ENCODE assay signal across 14 mouse cellular contexts in genomic region chr1:34478891-34479655, GRCm38 (mm10). TPM values are rescaled to one million over a fixed set of nuclear protein-coding genes. Genes with fewer than 3 reads are reported as not detected.
DNase-seq lines count a peak whose midpoint lies in the region; ATAC-seq and TF ChIP-seq lines count a peak whose summit lies in the region.
"Had no signal": no experiment of that assay in that cellular context is flagged by ENCODE, and none has a peak within 500 bp of the region (broad histone marks: within the 10 kb centered on the region; RNA-seq: fewer than 3 reads in every experiment).

No protein-coding gene starts in this region.

- H3K36me3 ChIP-seq in heart, embryonic 10.5 days: no peaks in the 10 kb centered on the region
- H3K36me3 ChIP-seq in lung, embryonic 14.5 days (ENCODE audit: insufficient read depth): no peaks in the 10 kb centered on the region
- H3K36me3 ChIP-seq: stomach, embryonic 15.5 days had no signal

- peak overlapping the region; percentile 70 for H3K27ac ChIP-seq in heart, embryonic 10.5 days
- H3K27ac ChIP-seq in lung, embryonic 14.5 days (ENCODE audit: low read depth): no peak overlapping the region
- H3K27ac ChIP-seq: stomach, embryonic 15.5 days had no signal

- H3K4me3 ChIP-seq in heart, embryonic 10.5 days: peak overlapping the region; percentile 24
- H3K4me3 ChIP-seq in lung, embryonic 14.5 days (ENCODE audit: low read depth, low read length): no peak overlapping the region
- H3K4me3 ChIP-seq: stomach, embryonic 15.5 days had no signal

- peak; percentile 74; the same call in 1 of the 2 replicates for ATAC-seq in lung, embryonic 14.5 days (ENCODE audit: insufficient read depth)
- ATAC-seq in granulocyte monocyte progenitor cell, adult 5-6 weeks (replicated peaks; ENCODE audit: poor library complexity, severe bottlenecking): peak; percentile 21
- ATAC-seq in monocyte, adult 5-6 weeks (replicated peaks; ENCODE audit: insufficient number of reproducible peaks, low FRiP score, low TSS enrichment, poor library complexity, severe bottlenecking): peak; percentile 40; the same call in 1 of the 2 replicates

- H3K4me2 ChIP-seq in lung, embryonic 14.5 days: no peak overlapping the region
- H3K4me2 ChIP-seq: stomach, embryonic 15.5 days had no signal

- H3K9me3 ChIP-seq in heart, embryonic 10.5 days: no peaks in the 10 kb centered on the region
- H3K9me3 ChIP-seq in lung, embryonic 14.5 days (ENCODE audit: low read depth, low read length): no peaks in the 10 kb centered on the region
- H3K9me3 ChIP-seq: stomach, embryonic 15.5 days had no signal

- H3K27me3 ChIP-seq in heart, embryonic 10.5 days (ENCODE audit: insufficient read depth, poor library complexity, severe bottlenecking): 0 out of 2 replicates have a peak, but pooled peaks cover 4% of the 10 kb centered on the region
- no peaks in the 10 kb centered on the region for H3K27me3 ChIP-seq in lung, embryonic 14.5 days (ENCODE audit: insufficient read depth, low read length)
- H3K27me3 ChIP-seq: stomach, embryonic 15.5 days had no signal

- H3K9ac ChIP-seq in lung, embryonic 14.5 days: no peak overlapping the region
- H3K9ac ChIP-seq: stomach, embryonic 15.5 days had no signal

- H3K4me1 ChIP-seq in heart, embryonic 10.5 days: peaks cover 17% of the 10 kb centered on the region
- H3K4me1 ChIP-seq in lung, embryonic 14.5 days (ENCODE audit: insufficient read depth): no peaks in the 10 kb centered on the region
- H3K4me1 ChIP-seq: stomach, embryonic 15.5 days had no signal

- TF ChIP-seq CTCF in lung, embryonic 14.5 days (IDR thresholded peaks at IDR 0.05; ENCODE audit: low read depth): no peak

- 20% methylated on average over 11 of the region's 11 CpGs for WGBS in heart, embryonic 10.5 days
- 25% methylated on average over 11 of the region's 11 CpGs for WGBS in lung, embryonic 14.5 days

- DNase-seq in heart, embryonic 10.5 days (ENCODE audit: low spot score): peak; percentile 77
- no peak for DNase-seq in heart, adult 18-20 months
- peak; percentile 54 for DNase-seq in lung, embryonic 14.5 days
- no peak for DNase-seq in lung, postnatal 36 days
- no peak for DNase-seq in ovary, postnatal 14 days (ENCODE audit: low spot score)
- DNase-seq in adrenal gland, postnatal 4 days (ENCODE audit: low spot score in 2 of 2): no peak
- DNase-seq: cerebellum, postnatal 25 days; gastrocnemius, postnatal 10 days; kidney, adult 8-10 months; lung, adult 2 months had no signal

RNA-seq across cellular contexts. Expression of gene Prss39, which starts 19.1 kb away (rescaled TPM):
- not detected in 2 replicates for polyA plus RNA-seq in heart, embryonic 10.5 days (2016; fragmentation: Nextera tagmentation; extraction: Ambion mirVana)
- not detected for total RNA-seq in heart, adult 18-20 months (2021)
- polyA plus RNA-seq in lung, embryonic 14.5 days (2014; fragmentation: Nextera tagmentation; extraction: Ambion mirVana): not detected in 2 replicates
- 1.2 TPM in 1 of 2 replicates, not detected in the other for total RNA-seq in granulocyte monocyte progenitor cell, adult 5-6 weeks (2014; fragmentation: Nextera tagmentation)
- total RNA-seq in granulocyte monocyte progenitor cell, adult 5-6 weeks (2017): not detected in 2 replicates
- total RNA-seq in monocyte, adult 5-6 weeks (2017): not detected in 3 replicates
- total RNA-seq in adrenal gland, postnatal 4 days (2021): not detected
- total RNA-seq: gastrocnemius, postnatal 10 days; layer of hippocampus, postnatal 10 days had no signal
- polyA plus RNA-seq: stomach, embryonic 15.5 days had no signal

RNA-seq across cellular contexts. Expression of gene Ptpn18, which starts 19.5 kb away (rescaled TPM):
- 8.1 and 9.1 TPM in 2 replicates for polyA plus RNA-seq in heart, embryonic 10.5 days (2016; fragmentation: Nextera tagmentation; extraction: Ambion mirVana)
- 1 to 10 TPM; 4.0 to 4.3 TPM for total RNA-seq in heart, adult 18-20 months (2021)
- polyA plus RNA-seq in lung, embryonic 14.5 days (2014; fragmentation: Nextera tagmentation; extraction: Ambion mirVana): 43.2 and 48.1 TPM in 2 replicates
- 46.9 and 56.7 TPM in 2 replicates for total RNA-seq in granulocyte monocyte progenitor cell, adult 5-6 weeks (2014; fragmentation: Nextera tagmentation)
- 292 and 344 TPM in 2 replicates for total RNA-seq in granulocyte monocyte progenitor cell, adult 5-6 weeks (2017)
- 254 to 418 TPM (median 327 TPM) in 3 replicates for total RNA-seq in monocyte, adult 5-6 weeks (2017)
- total RNA-seq in adrenal gland, postnatal 4 days (2021): 10 to 100 TPM; 10.4 to 10.9 TPM

RNA-seq across cellular contexts. Expression of gene Imp4, which starts 39.4 kb away (rescaled TPM):
- 97.6 and 113 TPM in 2 replicates for polyA plus RNA-seq in heart, embryonic 10.5 days (2016; fragmentation: Nextera tagmentation; extraction: Ambion mirVana)
- 10 to 100 TPM; 30.5 to 31.2 TPM for total RNA-seq in heart, adult 18-20 months (2021)
- 91.1 and 91.2 TPM in 2 replicates for polyA plus RNA-seq in lung, embryonic 14.5 days (2014; fragmentation: Nextera tagmentation; extraction: Ambion mirVana)
- 45.9 and 50.4 TPM in 2 replicates for total RNA-seq in granulocyte monocyte progenitor cell, adult 5-6 weeks (2014; fragmentation: Nextera tagmentation)
- total RNA-seq in granulocyte monocyte progenitor cell, adult 5-6 weeks (2017): 26.2 and 35.9 TPM in 2 replicates
- total RNA-seq in monocyte, adult 5-6 weeks (2017): 20.7 to 25.3 TPM (median 24.1 TPM) in 3 replicates
- total RNA-seq in adrenal gland, postnatal 4 days (2021): 10 to 100 TPM; 58.2 to 62.2 TPM

RNA-seq across cellular contexts. Expression of gene Ccdc115, which starts 39.6 kb away (rescaled TPM):
- 52.5 and 60.2 TPM in 2 replicates for polyA plus RNA-seq in heart, embryonic 10.5 days (2016; fragmentation: Nextera tagmentation; extraction: Ambion mirVana)
- 10 to 100 TPM; 13.4 to 15.5 TPM for total RNA-seq in heart, adult 18-20 months (2021)
- polyA plus RNA-seq in lung, embryonic 14.5 days (2014; fragmentation: Nextera tagmentation; extraction: Ambion mirVana): 50.4 and 51.8 TPM in 2 replicates
- 45.7 and 60.2 TPM in 2 replicates for total RNA-seq in granulocyte monocyte progenitor cell, adult 5-6 weeks (2014; fragmentation: Nextera tagmentation)
- total RNA-seq in granulocyte monocyte progenitor cell, adult 5-6 weeks (2017): 70.6 and 81.4 TPM in 2 replicates
- total RNA-seq in monocyte, adult 5-6 weeks (2017): 37.3 to 46.3 TPM (median 43.2 TPM) in 3 replicates
- total RNA-seq in adrenal gland, postnatal 4 days (2021): 10 to 100 TPM; 26.6 to 27.7 TPM

RNA-seq across cellular contexts. Expression of gene Cfc1, which starts 56.4 kb away (rescaled TPM):
- polyA plus RNA-seq in heart, embryonic 10.5 days (2016; fragmentation: Nextera tagmentation; extraction: Ambion mirVana): 1.5 and 2.0 TPM in 2 replicates
- total RNA-seq in heart, adult 18-20 months (2021): not detected
- polyA plus RNA-seq in lung, embryonic 14.5 days (2014; fragmentation: Nextera tagmentation; extraction: Ambion mirVana): 0.24 TPM in 1 of 2 replicates, not detected in the other
- total RNA-seq in granulocyte monocyte progenitor cell, adult 5-6 weeks (2014; fragmentation: Nextera tagmentation): not detected in 2 replicates
- not detected in 2 replicates for total RNA-seq in granulocyte monocyte progenitor cell, adult 5-6 weeks (2017)
- not detected in 3 replicates for total RNA-seq in monocyte, adult 5-6 weeks (2017)
- total RNA-seq in adrenal gland, postnatal 4 days (2021): not detected
- total RNA-seq: gastrocnemius, postnatal 10 days; layer of hippocampus, postnatal 10 days had no signal
- polyA plus RNA-seq: lung, adult 2 months had no signal

Comparison
In these comparisons a context has a peak if more than half of its experiments do, and no peak if none do; other contexts are left out.
1. DNase-seq: peak in heart, embryonic 10.5 days (single experiment) and lung, embryonic 14.5 days (single experiment); none in heart, adult 18-20 months (0 of 2), lung, postnatal 36 days (single experiment), ovary, postnatal 14 days (single experiment) and adrenal gland, postnatal 4 days (0 of 2).
2. ATAC-seq: peak in every context shown above with its lines; median percentile 74 in lung, embryonic 14.5 days; 40 in monocyte, adult 5-6 weeks; 21 in granulocyte monocyte progenitor cell, adult 5-6 weeks.
3. RNA of gene Ptpn18, which starts 19.5 kb away (total RNA-seq): 46.9 to 344 TPM in granulocyte monocyte progenitor cell, adult 5-6 weeks and 254 to 418 TPM in monocyte, adult 5-6 weeks; 10.4 to 10.9 TPM in adrenal gland, postnatal 4 days and 4.0 to 4.3 TPM in heart, adult 18-20 months; every median in the first group is over 4 times any median in the second.